Mouse (Mus musculus): Measurements from ENCODE around the gene Mpp1.

- TF ChIP-seq CTCF (IDR thresholded peaks at IDR 0.05) (no peak), EP300 (IDR thresholded peaks at IDR 0.05) (no peak)
Measured at GRCm38 (mm10) chrX:75098799-75099198, 32.0 kb downstream of the Mpp1 start.

Data from lung, postnatal 0 days (tissue).